Mouse (Mus musculus) thymus, adult 2 months (tissue): ENCODE measurements around the gene Nanos3.

ENCODE experiments used
- CTCF ChIP-seq: fragments of 200-500 bp; IDR thresholded peaks from 2 replicates; pipeline ENCODE4 v1.5.1; 2012; ENCODE audit warnings: mild to moderate bottlenecking, control low read depth, low read length, moderate library complexity, borderline replicate concordance; ENCODE audit not compliant: control insufficient read depth, poor library complexity, insufficient read depth; ENCODE audit errors: extremely low read depth
- POLR2A ChIP-seq: fragments of 200-500 bp; IDR thresholded peaks from 2 replicates; pipeline ENCODE4 v1.6.1; 2012; ENCODE audit warnings: mild to moderate bottlenecking, low read length, control low read depth, moderate library complexity; ENCODE audit not compliant: control insufficient read depth, poor library complexity, insufficient read depth; ENCODE audit errors: extremely low read depth

GRCm38 (mm10) chr8:84132225-84132624, 52.8 kb downstream of the Nanos3 start:
- no peak for TF ChIP-seq CTCF
- no peak for TF ChIP-seq POLR2A
